Mouse (Mus musculus) brain, adult 2 months (tissue): ENCODE measurements at regions not wholly inside any gene's neighbourhood (a gene's known extent, or its start where the extent isn't known, plus 50 kb on each side); places are given as distances from the start of the nearest gene placed in this dataset.
A peak's percentile ranks its signal among the peaks of the same experiment; 100 is the strongest.
"Not testable (repeated sequence)": the region's sequence is repeated elsewhere in the genome, so short reads cannot be mapped to it uniquely, and the experiment has no call there.

Experiments used
- DNase-seq: peaks from one replicate; pipeline ENCODE4 v3.0.0; 2011; ENCODE audit warnings: low read depth, low spot score

GRCm38 (mm10) chr17:35758769-35759168, 54.3 kb upstream of the Ddr1 start:
- no peak for DNase-seq

GRCm38 (mm10) chr17:35759740-35760139, 55.3 kb upstream of the Ddr1 start:
- DNase-seq: no peak

- DNase-seq: no peak
Observed at GRCm38 (mm10) chr17:35762614-35763013, 58.2 kb upstream of the Ddr1 start.

- no peak for DNase-seq
Observed at GRCm38 (mm10) chr17:35763101-35763500, 58.4 kb upstream of the Ier3 start.

- no peak for DNase-seq
Observed at GRCm38 (mm10) chr17:35763866-35764265, 57.6 kb upstream of the Ier3 start.

- DNase-seq: no peak
Observed at GRCm38 (mm10) chr17:35766406-35766805, 55.1 kb upstream of the Ier3 start.

- DNase-seq: peak; percentile 67
Observed at GRCm38 (mm10) chr17:35769175-35769960, 52.1 kb upstream of the Ier3 start.

GRCm38 (mm10) chr17:35769961-35770276, 51.6 kb upstream of the Ier3 start:
- not testable (repeated sequence) for DNase-seq

GRCm38 (mm10) chr17:35770599-35770998, 50.9 kb upstream of the Ier3 start:
- DNase-seq: no peak

GRCm38 (mm10) chr17:35771656-35772405, 49.7 kb upstream of the Ier3 start:
- peak; percentile 78 for DNase-seq
